Mouse (Mus musculus) spleen, adult 2 months (tissue): Measurements from ENCODE around the gene Rdh9. TPM values are rescaled to one million over a fixed set of nuclear protein-coding genes. Genes with fewer than 3 reads are reported as not detected.
"Not testable (repeated sequence)": the region's sequence is repeated elsewhere in the genome, so short reads cannot be mapped to it uniquely, and the experiment has no call there.

Source experiments
- DNase-seq, 2 experiments: peaks; one replicate each; pipeline versions ENCODE4 v3.0.0 to v3.0.0-alpha.2; 2012 to 2021; ENCODE audit warnings: low spot score in 2 of 2, low read depth in 1 of 2
- H3K27ac ChIP-seq: fragments of 200-500 bp; 2 replicates; pipeline ENCODE4 v1.5.1; 2012; ENCODE audit warnings: low read length, inconsistent platforms; ENCODE audit not compliant: insufficient read depth
- H3K27me3 ChIP-seq: fragments of 200-500 bp; 2 replicates; pipeline ENCODE4 v1.6.1; 2012; ENCODE audit warnings: mild to moderate bottlenecking, moderate library complexity, low read length, inconsistent platforms; ENCODE audit not compliant: control insufficient read depth, insufficient read depth
- H3K36me3 ChIP-seq: fragments of 200-500 bp; 2 replicates; pipeline ENCODE4 v1.6.1; 2012; ENCODE audit warnings: mild to moderate bottlenecking, low read length, inconsistent platforms; ENCODE audit not compliant: control insufficient read depth, insufficient read depth
- H3K4me1 ChIP-seq: fragments of 200-500 bp; 2 replicates; pipeline ENCODE4 v1.6.1; 2011; ENCODE audit warnings: inconsistent platforms; ENCODE audit not compliant: control insufficient read depth, insufficient read depth, insufficient read length
- H3K4me3 ChIP-seq: fragments of 200-500 bp; 2 replicates; pipeline ENCODE4 v1.5.1; 2011; ENCODE audit warnings: mild to moderate bottlenecking, inconsistent platforms; ENCODE audit not compliant: insufficient read depth, insufficient read length; ENCODE audit errors: extremely low read depth
- CTCF ChIP-seq: fragments of 200-500 bp; IDR thresholded peaks from 2 replicates; pipeline ENCODE4 v1.5.1; 2011; ENCODE audit warnings: mild to moderate bottlenecking, inconsistent platforms; ENCODE audit not compliant: insufficient read depth, insufficient read length, insufficient replicate concordance; ENCODE audit errors: extremely low read depth
- POLR2A ChIP-seq: fragments of 200-500 bp; IDR thresholded peaks from 2 replicates; pipeline ENCODE4 v1.6.1; 2011; ENCODE audit warnings: low read depth, low read length, inconsistent platforms
- WGBS: fragments of 180-500 bp; shearing (Covaris S2); methylation state at CpG from one replicate; pipeline ENCODE4 v1.1.7; 2018; 5-methylcytosine and 5-hydroxymethylcytosine counted together
- polyA plus RNA-seq: library from polyadenylated mRNA; depleted of rRNA; stranded (reverse); fragments of >200 nt; gene quantifications from 2 replicates; pipeline ENCODE4 v1.2.3, GENCODE M21; 2012; rRNA removed

Gene Rdh9
- polyA plus RNA-seq, 1 experiment = 0.18 TPM

DNA sequence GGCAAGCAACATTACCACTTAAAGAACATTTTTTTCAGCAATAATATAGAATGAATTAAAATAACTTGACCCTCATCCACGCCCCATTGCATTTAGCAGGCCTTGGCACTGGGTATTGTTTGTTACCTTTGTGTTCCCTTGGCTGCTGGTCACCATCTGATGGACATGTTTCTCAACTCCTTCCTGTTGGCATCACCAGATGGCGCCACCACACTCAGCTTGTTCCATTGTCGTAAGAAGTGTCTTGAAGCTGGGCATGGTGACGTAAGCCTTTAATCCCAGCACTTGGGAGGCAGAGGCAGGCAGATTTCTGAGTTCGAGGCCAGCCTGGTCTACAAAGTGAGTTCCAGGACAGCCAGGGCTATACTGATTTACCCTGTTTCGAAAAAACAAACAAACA, 49.2 kb downstream of the Rdh9 start:
- Histone ChIP-seq H3K27me3 (no peaks in the 10 kb centered on the region), H3K4me1 (no peaks in the 10 kb centered on the region), H3K27ac (no peak overlapping the region), H3K4me3 (no peak overlapping the region), H3K36me3 (no peaks in the 10 kb centered on the region)
- no peak for TF ChIP-seq POLR2A
- no peak for TF ChIP-seq CTCF
- DNase-seq = no peak
- WGBS = 62% methylated on average over 6 of the region's 6 CpGs

DNA sequence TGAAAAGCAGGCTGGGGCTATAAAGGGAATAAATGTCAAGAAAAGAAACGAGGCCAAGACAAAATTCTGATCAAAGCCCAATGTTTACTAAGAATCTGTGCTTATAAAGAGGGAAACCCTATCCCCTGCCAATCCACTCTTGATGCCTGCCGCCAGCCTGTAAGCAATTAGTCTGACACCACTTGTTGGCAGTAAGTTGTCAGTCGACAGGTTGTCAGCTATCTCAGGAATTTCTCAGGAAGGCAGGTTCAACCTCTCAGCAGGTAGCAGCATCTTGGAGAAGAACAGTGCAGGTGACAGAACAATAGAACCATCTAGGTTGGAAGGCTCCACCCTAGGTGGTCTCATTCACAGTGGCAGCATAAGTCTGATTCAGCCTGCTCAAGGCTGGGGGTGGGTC, 52.9 kb downstream of the Rdh9 start:
- Histone ChIP-seq H3K4me3 (no peak overlapping the region), H3K27me3 (no peaks in the 10 kb centered on the region), H3K4me1 (no peaks in the 10 kb centered on the region), H3K36me3 (no peaks in the 10 kb centered on the region), H3K27ac (no peak overlapping the region)
- WGBS = 78% methylated on average over 3 of the region's 3 CpGs
- no peak for DNase-seq
- TF ChIP-seq CTCF = no peak
- TF ChIP-seq POLR2A = no peak

DNA sequence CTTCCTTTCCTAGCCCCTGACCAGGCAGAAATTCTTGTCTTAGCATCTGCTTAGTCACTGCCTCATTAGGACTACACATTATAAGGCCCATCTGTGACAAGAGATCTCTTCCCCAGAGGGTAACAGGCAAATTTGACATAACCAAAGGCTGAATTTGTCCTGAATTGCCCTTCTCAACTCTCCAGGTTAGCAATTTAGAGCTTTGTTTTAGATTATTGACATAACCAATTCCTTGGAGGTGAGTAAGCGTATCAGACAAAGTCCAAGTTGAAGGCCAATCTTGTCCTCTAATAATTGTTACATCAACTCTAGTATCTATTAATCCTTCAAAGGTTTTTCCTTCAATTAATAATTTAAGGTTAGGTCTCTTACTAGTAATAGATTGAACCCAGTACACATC, 58.0 kb downstream of the Rdh9 start:
- H3K4me1 ChIP-seq, H3K36me3 ChIP-seq, H3K27ac ChIP-seq, DNase-seq, H3K27me3 ChIP-seq, H3K4me3 ChIP-seq: not testable (repeated sequence)
- 97% methylated on average over 1 of the region's 1 CpGs for WGBS

DNA sequence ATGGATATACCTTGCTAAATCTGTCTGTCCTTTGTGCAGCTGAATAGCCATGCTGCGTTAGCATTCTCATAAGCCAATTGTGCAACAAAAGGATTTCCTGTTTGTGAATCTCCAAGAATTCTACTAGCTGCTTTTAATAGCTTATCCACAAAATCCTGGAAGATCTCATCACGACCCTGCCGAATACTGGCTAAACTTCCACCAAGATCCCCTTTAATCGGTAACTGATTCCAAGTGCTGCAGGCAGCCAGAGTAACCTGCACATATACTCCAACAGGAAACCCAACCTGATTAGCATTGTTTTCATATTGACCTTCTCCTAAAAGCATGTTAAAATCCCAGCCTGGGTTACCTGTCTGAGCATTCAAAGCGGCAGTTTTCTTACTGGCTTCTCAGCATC, 59.1 kb downstream of the Rdh9 start:
- 82% methylated on average over 5 of the region's 5 CpGs for WGBS
- no peak for DNase-seq
- no peaks in the 10 kb centered on the region for H3K4me1 ChIP-seq
- H3K27me3 ChIP-seq = no peaks in the 10 kb centered on the region
- no peaks in the 10 kb centered on the region for H3K36me3 ChIP-seq
- no peak overlapping the region for H3K4me3 ChIP-seq
- H3K27ac ChIP-seq = no peak overlapping the region
- TF ChIP-seq POLR2A = no peak
- no peak for TF ChIP-seq CTCF

DNA sequence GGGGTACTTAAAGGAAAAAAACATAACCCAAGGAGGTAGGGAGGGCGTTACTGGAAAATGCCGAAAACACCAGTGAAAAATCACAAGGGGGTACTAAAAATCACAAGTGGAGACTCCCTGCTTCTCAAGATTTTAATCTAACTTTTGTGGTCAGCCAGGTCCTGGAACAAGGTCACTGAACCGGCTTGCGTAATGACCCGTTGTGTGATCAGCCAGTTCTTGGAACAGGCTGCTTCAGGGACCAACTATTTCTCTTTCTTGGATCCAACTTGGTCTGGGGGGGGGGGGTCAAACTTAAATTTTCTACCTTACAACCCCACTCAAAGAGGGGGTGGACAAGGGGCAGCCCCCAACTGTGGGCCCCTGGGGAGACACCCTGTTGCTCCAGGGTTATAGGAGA, 61.6 kb downstream of the Rdh9 start:
- not testable (repeated sequence) for DNase-seq, H3K4me3 ChIP-seq, H3K4me1 ChIP-seq, H3K27me3 ChIP-seq, H3K27ac ChIP-seq, H3K36me3 ChIP-seq
- WGBS = 90% methylated on average over 5 of the region's 5 CpGs

DNA sequence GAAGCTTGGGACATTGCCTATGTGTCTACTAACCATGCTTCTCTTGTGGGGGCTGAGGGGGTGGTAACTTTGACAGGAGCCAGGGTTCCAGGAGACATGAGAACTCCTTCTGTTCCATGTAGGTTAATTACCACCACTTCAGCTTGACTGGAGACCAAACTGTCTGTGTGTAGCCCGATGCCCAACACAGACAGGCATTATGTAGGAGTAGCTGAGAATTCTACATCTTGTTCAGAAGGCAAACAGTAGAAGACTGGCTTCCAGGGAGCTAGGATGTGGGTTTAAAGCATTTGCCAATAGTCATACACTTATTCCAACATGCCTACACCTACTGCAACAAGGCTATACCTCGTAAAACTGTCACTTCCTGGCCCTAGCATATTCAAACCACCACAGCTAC, 62.4 kb downstream of the Rdh9 start:
- TF ChIP-seq POLR2A (no peak), CTCF (no peak)
- 92% methylated on average over 2 of the region's 2 CpGs for WGBS
- H3K4me1 ChIP-seq = no peaks in the 10 kb centered on the region

GRCm38 (mm10) chr10:127840776-127841175, 64.6 kb downstream of the Rdh9 start:
- no peak for TF ChIP-seq CTCF
- TF ChIP-seq POLR2A = no peak
- no peak for DNase-seq
- Histone ChIP-seq H3K4me1 (no peaks in the 10 kb centered on the region), H3K27ac (no peak overlapping the region), H3K36me3 (no peaks in the 10 kb centered on the region), H3K4me3 (no peak overlapping the region), H3K27me3 (no peaks in the 10 kb centered on the region)
- 75% methylated on average over 2 of the region's 2 CpGs for WGBS

More for the DNA sequence above, 62.4 kb downstream of the Rdh9 start:
- Histone ChIP-seq H3K27ac (no peak overlapping the region), H3K36me3 (no peaks in the 10 kb centered on the region), H3K27me3 (no peaks in the 10 kb centered on the region), H3K4me3 (no peak overlapping the region)
- no peak for DNase-seq

Other genes starting within 250 kb of the Rdh9 start
- not detected in 2 replicates for gene Nxph4, start 241.8 kb upstream of the Rdh9 start, polyA plus RNA-seq
- gene Lrp1, start 155.2 kb upstream of the Rdh9 start, polyA plus RNA-seq = 98.7 and 99.4 TPM in 2 replicates
- 120 and 126 TPM in 2 replicates for gene Stat6, start 133.4 kb upstream of the Rdh9 start, polyA plus RNA-seq
- gene Nemp1, start 109.5 kb upstream of the Rdh9 start, polyA plus RNA-seq = 3.2 and 3.5 TPM in 2 replicates
- 30.6 and 32.7 TPM in 2 replicates for gene Nab2, start 107.8 kb upstream of the Rdh9 start, polyA plus RNA-seq
- gene Myo1a, start 71.2 kb upstream of the Rdh9 start, polyA plus RNA-seq = 0.13 and 0.21 TPM in 2 replicates
- 1.9 and 4.1 TPM in 2 replicates for gene Tac2, start 51.9 kb upstream of the Rdh9 start, polyA plus RNA-seq
- gene Zbtb39, start 36.8 kb upstream of the Rdh9 start, polyA plus RNA-seq = 5.6 and 6.0 TPM in 2 replicates
- 22.5 and 28.8 TPM in 2 replicates for gene Gpr182, start 24.7 kb upstream of the Rdh9 start, polyA plus RNA-seq
- gene Rdh1, start 16.7 kb upstream of the Rdh9 start, polyA plus RNA-seq = 0.25 and 0.56 TPM in 2 replicates
- gene Rdh16f1, start 16.6 kb upstream of the Rdh9 start, polyA plus RNA-seq = 0.60 and 0.94 TPM in 2 replicates
- 0.04 TPM in 1 of 2 replicates, not detected in the other for gene Rdh16, start 24.8 kb downstream of the Rdh9 start, polyA plus RNA-seq
- not detected in 2 replicates for gene Rdh19, start 73.5 kb downstream of the Rdh9 start, polyA plus RNA-seq
- gene Rdh16f2, start 90.1 kb downstream of the Rdh9 start, polyA plus RNA-seq = 0.08 TPM in 1 of 2 replicates, not detected in the other
- 0.06 and 0.08 TPM in 2 replicates for gene Rdh7, start 112.4 kb downstream of the Rdh9 start, polyA plus RNA-seq
- 0.04 and 0.15 TPM in 2 replicates for gene Sdr9c7, start 122.1 kb downstream of the Rdh9 start, polyA plus RNA-seq
- not detected in 2 replicates for gene Hsd17b6, start 231.2 kb downstream of the Rdh9 start, polyA plus RNA-seq
- 3.9 and 4.2 TPM in 2 replicates for gene Prim1, start 238.8 kb downstream of the Rdh9 start, polyA plus RNA-seq